Mouse (Mus musculus): ENCODE measurements around the gene Olfr1100. TPM values are rescaled to one million over a fixed set of nuclear protein-coding genes. Genes with fewer than 3 reads are reported as not detected.

The Olfr1100 gene
- polyA plus RNA-seq (2014; fragmentation: Illumina TruSeq; extraction: RNeasy Lipid Tissue Mini Kit (QIAGEN cat#74804); ENCODE audit: insufficient read depth, low read depth, low replicate concordance) = not detected

GRCm38 (mm10) chr2:86979854-86980253 lies at the start of gene Olfr1100:
TSS of gene Olfr1100 (minus strand) at chr2:86979954.

DNA sequence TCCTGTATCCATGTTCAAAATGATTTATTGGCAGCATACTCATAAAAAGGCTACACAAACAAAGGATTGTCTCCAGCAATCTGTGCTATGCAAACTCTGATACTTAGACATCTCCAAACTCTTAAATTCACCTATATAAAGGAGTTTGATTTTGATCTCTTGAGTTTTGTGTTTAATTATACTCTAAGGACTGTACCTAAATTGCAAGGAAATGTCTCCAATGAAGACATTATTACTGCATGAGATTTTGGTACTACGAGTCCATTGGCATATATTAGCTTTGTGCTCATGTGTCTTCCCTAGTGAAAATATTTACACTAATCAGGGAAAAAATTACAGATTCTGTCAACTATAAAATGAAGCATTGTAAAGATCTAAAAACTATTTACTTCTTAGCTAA lies 47.2 kb upstream of the Olfr1100 start, which contains the start of gene Olfr1104:
TSS of gene Olfr1104 (minus strand) at position 101 of the 400 bp plus-strand sequence.

DNA sequence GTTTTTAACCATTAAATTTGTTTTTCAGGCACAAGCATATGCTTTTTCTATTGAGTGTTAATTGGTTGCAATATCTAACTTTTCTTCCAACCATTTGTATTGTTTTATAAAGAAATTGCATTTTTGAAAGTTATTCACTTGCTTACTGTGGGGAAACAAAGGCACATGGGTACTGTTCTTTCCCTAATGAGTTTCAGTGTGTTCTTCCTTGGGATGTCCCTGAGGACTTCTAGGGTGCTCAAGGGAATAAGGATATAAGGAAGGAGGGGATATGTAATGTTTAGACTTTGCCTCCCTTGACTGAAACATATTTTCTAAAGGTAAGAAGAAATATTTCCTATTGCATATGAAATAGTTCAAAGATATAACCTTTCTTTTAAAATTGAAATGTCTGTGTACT lies 18.3 kb upstream of the Olfr1100 start, which contains the start of gene Olfr1102:
TSS of gene Olfr1102 (plus strand) at position 301 of the 400 bp plus-strand sequence.

DNA sequence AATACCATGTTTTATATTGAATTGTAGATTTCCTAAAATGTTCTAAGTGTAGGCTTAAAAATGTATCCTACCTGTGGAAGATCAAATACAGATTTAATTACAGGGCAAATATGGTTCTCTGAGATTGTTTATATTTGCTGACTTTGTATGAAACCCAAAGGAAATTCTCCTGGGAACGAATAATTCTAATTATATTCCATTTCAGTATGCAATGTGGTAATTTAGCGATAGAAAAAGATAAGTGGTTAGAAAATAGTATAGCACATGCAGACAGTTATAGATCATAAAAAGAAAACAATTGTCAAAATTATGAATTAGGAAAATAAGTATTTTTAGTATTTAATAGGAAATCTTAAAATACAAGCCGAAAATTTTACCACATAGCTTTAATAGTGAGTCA lies 11.4 kb upstream of the Olfr1100 start, which contains the start of gene Olfr1101:
TSS of gene Olfr1101 (minus strand) at position 101 of the 400 bp plus-strand sequence.

GRCm38 (mm10) chr2:86960593-86960992 lies 19.2 kb downstream of the Olfr1100 start, which contains the start of gene Olfr1099:
TSS of gene Olfr1099 (minus strand) at chr2:86960693.

Other genes with a start within 250 kb of the Olfr1100 start
- not detected for gene Olfr1089, start 246.3 kb downstream of the Olfr1100 start, polyA plus RNA-seq (2014; fragmentation: Illumina TruSeq; extraction: RNeasy Lipid Tissue Mini Kit (QIAGEN cat#74804); ENCODE audit: insufficient read depth, low read depth, low replicate concordance)
- not detected for gene Olfr1090, start 221.0 kb downstream of the Olfr1100 start, polyA plus RNA-seq (2014; fragmentation: Illumina TruSeq; extraction: RNeasy Lipid Tissue Mini Kit (QIAGEN cat#74804); ENCODE audit: insufficient read depth, low read depth, low replicate concordance)
- not detected for gene Olfr1093, start 197.5 kb downstream of the Olfr1100 start, polyA plus RNA-seq (2014; fragmentation: Illumina TruSeq; extraction: RNeasy Lipid Tissue Mini Kit (QIAGEN cat#74804); ENCODE audit: insufficient read depth, low read depth, low replicate concordance)
- gene Olfr141, start 169.9 kb downstream of the Olfr1100 start, polyA plus RNA-seq (2014; fragmentation: Illumina TruSeq; extraction: RNeasy Lipid Tissue Mini Kit (QIAGEN cat#74804); ENCODE audit: insufficient read depth, low read depth, low replicate concordance) = not detected
- gene Olfr1094, start 155.3 kb downstream of the Olfr1100 start, polyA plus RNA-seq (2014; fragmentation: Illumina TruSeq; extraction: RNeasy Lipid Tissue Mini Kit (QIAGEN cat#74804); ENCODE audit: insufficient read depth, low read depth, low replicate concordance) = not detected
- not detected for gene Olfr1095, start 128.3 kb downstream of the Olfr1100 start, polyA plus RNA-seq (2014; fragmentation: Illumina TruSeq; extraction: RNeasy Lipid Tissue Mini Kit (QIAGEN cat#74804); ENCODE audit: insufficient read depth, low read depth, low replicate concordance)
- not detected for gene Gm13723, start 105.2 kb downstream of the Olfr1100 start, polyA plus RNA-seq (2014; fragmentation: Illumina TruSeq; extraction: RNeasy Lipid Tissue Mini Kit (QIAGEN cat#74804); ENCODE audit: insufficient read depth, low read depth, low replicate concordance)
- not detected for gene Olfr1097, start 87.7 kb downstream of the Olfr1100 start, polyA plus RNA-seq (2014; fragmentation: Illumina TruSeq; extraction: RNeasy Lipid Tissue Mini Kit (QIAGEN cat#74804); ENCODE audit: insufficient read depth, low read depth, low replicate concordance)
- gene Olfr1098, start 55.4 kb downstream of the Olfr1100 start, polyA plus RNA-seq (2014; fragmentation: Illumina TruSeq; extraction: RNeasy Lipid Tissue Mini Kit (QIAGEN cat#74804); ENCODE audit: insufficient read depth, low read depth, low replicate concordance) = not detected
- not detected for gene Olfr1099, start 19.3 kb downstream of the Olfr1100 start, polyA plus RNA-seq (2014; fragmentation: Illumina TruSeq; extraction: RNeasy Lipid Tissue Mini Kit (QIAGEN cat#74804); ENCODE audit: insufficient read depth, low read depth, low replicate concordance)
- gene Olfr1101, start 11.3 kb upstream of the Olfr1100 start, polyA plus RNA-seq (2014; fragmentation: Illumina TruSeq; extraction: RNeasy Lipid Tissue Mini Kit (QIAGEN cat#74804); ENCODE audit: insufficient read depth, low read depth, low replicate concordance) = not detected
- not detected for gene Olfr1102, start 18.4 kb upstream of the Olfr1100 start, polyA plus RNA-seq (2014; fragmentation: Illumina TruSeq; extraction: RNeasy Lipid Tissue Mini Kit (QIAGEN cat#74804); ENCODE audit: insufficient read depth, low read depth, low replicate concordance)
- gene Olfr1104, start 47.1 kb upstream of the Olfr1100 start, polyA plus RNA-seq (2014; fragmentation: Illumina TruSeq; extraction: RNeasy Lipid Tissue Mini Kit (QIAGEN cat#74804); ENCODE audit: insufficient read depth, low read depth, low replicate concordance) = not detected
- not detected for gene Olfr1105, start 56.6 kb upstream of the Olfr1100 start, polyA plus RNA-seq (2014; fragmentation: Illumina TruSeq; extraction: RNeasy Lipid Tissue Mini Kit (QIAGEN cat#74804); ENCODE audit: insufficient read depth, low read depth, low replicate concordance)
- gene Olfr1106, start 72.3 kb upstream of the Olfr1100 start, polyA plus RNA-seq (2014; fragmentation: Illumina TruSeq; extraction: RNeasy Lipid Tissue Mini Kit (QIAGEN cat#74804); ENCODE audit: insufficient read depth, low read depth, low replicate concordance) = not detected
- not detected for gene Olfr1107, start 95.9 kb upstream of the Olfr1100 start, polyA plus RNA-seq (2014; fragmentation: Illumina TruSeq; extraction: RNeasy Lipid Tissue Mini Kit (QIAGEN cat#74804); ENCODE audit: insufficient read depth, low read depth, low replicate concordance)
- gene Olfr1109, start 116.1 kb upstream of the Olfr1100 start, polyA plus RNA-seq (2014; fragmentation: Illumina TruSeq; extraction: RNeasy Lipid Tissue Mini Kit (QIAGEN cat#74804); ENCODE audit: insufficient read depth, low read depth, low replicate concordance) = not detected
- not detected for gene Olfr259, start 134.6 kb upstream of the Olfr1100 start, polyA plus RNA-seq (2014; fragmentation: Illumina TruSeq; extraction: RNeasy Lipid Tissue Mini Kit (QIAGEN cat#74804); ENCODE audit: insufficient read depth, low read depth, low replicate concordance)
- gene Olfr1110, start 160.3 kb upstream of the Olfr1100 start, polyA plus RNA-seq (2014; fragmentation: Illumina TruSeq; extraction: RNeasy Lipid Tissue Mini Kit (QIAGEN cat#74804); ENCODE audit: insufficient read depth, low read depth, low replicate concordance) = not detected
- gene Olfr1111, start 172.7 kb upstream of the Olfr1100 start, polyA plus RNA-seq (2014; fragmentation: Illumina TruSeq; extraction: RNeasy Lipid Tissue Mini Kit (QIAGEN cat#74804); ENCODE audit: insufficient read depth, low read depth, low replicate concordance) = not detected
- not detected for gene Olfr1112, start 207.8 kb upstream of the Olfr1100 start, polyA plus RNA-seq (2014; fragmentation: Illumina TruSeq; extraction: RNeasy Lipid Tissue Mini Kit (QIAGEN cat#74804); ENCODE audit: insufficient read depth, low read depth, low replicate concordance)
- gene Olfr1113, start 229.0 kb upstream of the Olfr1100 start, polyA plus RNA-seq (2014; fragmentation: Illumina TruSeq; extraction: RNeasy Lipid Tissue Mini Kit (QIAGEN cat#74804); ENCODE audit: insufficient read depth, low read depth, low replicate concordance) = not detected